Mouse (Mus musculus) mouse trophoblast stem cell (cell line): ENCODE data around the gene Baz2b.

ENCODE experiments used
- in situ Hi-C, 2 experiments: fragments of 300-500 bp; cut with MseI, MboI; formaldehyde crosslinking; loops; 2 replicates in 1 of 2; 3 replicates in 1 of 2; pipeline ENCODE4 v1.15.1; 2025

Gene Baz2b

DNA sequence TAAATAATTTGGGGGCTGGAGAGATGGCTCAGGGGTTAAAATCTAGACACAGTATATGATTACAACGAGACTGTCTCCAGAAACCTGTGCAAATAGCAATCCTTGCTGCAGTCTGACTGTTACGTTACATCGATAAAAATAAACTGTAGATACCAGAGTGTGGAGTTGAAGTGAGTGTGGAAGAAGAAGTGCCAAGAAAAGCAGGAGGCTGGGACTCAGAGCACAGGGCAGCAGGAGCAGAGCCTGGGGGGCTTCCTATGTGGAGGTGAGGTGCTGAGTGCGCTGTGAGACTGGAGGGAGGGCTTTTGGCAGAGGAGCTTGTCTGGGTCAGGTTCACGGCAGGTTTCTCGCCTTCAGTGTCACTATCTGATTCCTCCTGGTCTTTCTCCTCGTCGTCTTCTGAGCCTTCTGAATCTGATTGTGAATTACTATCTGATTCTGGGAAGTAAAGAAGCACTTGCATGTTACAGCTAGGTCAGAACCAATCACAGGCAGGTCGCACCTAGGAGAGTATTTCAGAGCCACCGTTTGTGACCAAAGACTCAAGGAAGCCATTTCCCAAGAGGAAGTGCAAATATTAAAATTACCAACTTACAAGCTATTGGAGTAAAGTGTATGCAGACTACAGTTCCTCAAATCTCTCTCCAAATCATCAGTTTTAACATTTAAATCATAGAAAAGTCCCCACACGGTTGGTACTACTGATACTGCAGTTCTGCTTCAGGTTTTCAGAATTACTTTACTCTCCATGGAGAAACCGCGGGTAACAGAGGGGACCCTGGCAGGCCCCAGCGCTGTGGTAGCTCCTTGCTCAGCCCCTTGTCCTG lies 249.8 kb downstream of the Baz2b start:
- in situ Hi-C loops = no loop called here

DNA sequence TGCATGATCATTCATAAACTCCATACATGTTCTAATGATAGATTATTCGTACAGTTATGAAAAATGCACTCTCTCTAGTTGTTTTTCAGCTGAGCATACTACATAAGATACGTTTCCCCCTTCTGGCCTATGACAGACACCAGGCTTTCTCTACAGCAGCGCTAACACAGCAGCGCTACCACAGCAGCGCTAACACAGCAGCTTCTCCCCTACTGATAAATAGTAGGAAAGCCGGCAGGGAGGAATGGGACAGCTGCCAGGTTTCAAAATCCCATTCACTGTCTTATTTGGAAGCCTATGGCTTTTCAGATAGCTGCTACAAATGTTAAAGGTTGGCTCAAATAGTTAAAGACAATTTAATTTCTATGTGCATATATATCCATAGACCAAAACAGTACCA lies 251.1 kb downstream of the Baz2b start:
- in situ Hi-C loops = no loop called here

DNA sequence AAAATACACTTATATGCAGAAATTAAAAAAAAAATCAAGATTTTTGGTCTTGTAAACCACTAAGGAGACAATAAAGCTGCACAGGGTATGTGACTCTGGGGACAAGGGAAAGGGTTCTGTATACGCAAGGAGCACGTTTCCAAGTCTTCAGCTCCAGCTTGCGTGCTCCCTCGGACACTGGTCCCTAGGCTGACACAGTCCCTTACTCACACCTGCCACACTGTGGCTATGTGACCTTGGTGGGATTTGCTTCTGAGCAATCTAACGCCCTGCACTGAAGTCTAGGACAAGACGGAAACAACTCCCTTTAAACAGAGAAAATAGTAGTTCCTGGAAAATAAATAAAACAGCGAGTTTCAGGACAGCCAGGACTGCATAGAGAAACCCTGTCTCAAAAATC lies 253.7 kb downstream of the Baz2b start:
- in situ Hi-C loops = no loop called here

DNA sequence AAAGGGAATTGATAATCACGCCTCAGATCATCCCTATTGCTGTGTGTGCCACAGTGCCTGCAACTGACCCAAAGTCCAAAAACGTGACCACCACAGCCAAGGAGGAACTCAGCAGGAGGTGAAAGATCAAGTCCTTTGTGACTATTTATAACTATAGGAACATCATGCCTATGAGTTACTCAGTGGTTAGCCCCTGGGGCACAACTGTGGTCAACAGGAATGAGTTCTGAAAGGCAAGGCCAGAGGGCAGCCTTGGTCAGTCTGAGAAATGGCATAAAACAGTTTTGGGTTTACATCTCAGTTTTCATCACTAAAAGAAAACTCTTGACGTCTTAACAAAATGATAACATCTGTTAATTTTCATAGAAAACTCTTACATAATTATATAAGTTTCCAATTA lies 254.8 kb downstream of the Baz2b start:
- in situ Hi-C loops = no loop called here

DNA sequence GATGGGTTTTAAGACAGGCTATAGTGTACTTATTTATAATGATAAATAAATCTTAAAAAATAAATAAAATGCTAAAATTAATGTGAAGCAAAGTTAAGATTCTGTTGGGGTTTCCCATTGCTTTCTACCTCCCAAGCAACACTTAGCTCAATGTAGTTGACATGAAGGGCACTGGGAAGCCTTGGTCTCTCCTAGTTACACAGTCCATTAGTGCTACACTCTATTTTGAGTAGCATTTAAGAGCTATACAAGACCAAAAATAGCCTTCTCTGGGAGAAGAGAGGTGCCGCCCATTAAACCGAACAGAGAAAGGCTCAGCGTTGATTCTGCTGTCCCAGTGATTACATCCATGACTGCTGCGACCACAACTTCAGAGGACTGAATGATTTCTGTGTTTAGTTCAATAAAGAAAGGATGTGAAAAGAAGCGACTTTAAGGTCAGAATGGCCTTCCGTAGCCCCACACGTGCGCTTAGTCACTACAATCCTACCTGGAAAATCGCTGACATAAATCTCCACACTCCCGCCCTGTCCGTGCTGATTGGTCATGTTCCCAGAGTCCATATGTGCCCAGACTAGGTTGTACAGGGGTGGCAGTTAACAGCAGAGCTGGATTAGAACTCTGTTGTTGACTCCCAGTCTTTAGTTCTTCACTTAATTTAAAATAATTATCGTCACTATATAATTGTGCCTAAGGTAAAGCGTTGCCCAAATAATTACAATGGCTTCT lies 257.2 kb downstream of the Baz2b start:
- in situ Hi-C loops = no loop called here

DNA sequence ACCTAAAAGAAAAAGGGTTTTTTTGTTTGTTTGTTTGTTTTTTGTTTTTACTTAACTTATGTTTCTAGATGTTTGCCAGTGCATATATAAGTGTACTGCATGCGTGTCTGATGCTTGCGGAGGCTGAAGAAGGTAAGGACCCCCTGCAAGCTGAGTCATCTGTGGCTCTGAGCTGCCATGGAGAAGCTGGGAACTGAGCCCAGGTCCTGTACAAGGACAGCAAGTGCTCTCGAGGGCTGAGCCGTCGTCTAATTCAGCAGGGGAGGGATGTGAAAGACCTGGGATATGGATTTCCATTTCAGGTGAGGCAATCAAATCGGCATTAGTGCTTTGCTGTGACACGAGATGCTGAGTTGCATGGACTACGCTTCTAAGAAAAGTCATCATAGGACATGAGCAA lies 257.9 kb downstream of the Baz2b start:
- in situ Hi-C loops = no loop called here

DNA sequence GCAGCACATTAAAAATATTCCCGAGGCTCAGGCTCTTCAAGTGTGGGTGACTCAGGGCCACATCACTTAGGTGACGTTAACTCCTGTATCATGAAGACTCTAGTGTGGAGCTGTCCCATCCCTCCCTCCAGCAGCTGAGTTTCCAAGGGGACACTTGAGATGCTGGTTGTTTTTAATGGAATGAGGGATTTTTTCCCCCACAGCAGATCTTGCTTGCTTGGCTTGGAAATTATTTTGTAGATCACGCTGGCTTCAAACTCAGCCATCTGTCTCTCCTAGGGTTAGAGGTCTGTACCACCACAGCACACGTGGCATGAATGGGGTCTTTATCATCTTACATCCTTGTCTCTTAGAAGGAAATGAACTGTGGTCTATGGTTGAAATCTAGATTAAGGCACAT lies 258.5 kb downstream of the Baz2b start:
- in situ Hi-C loops = no loop called here

DNA sequence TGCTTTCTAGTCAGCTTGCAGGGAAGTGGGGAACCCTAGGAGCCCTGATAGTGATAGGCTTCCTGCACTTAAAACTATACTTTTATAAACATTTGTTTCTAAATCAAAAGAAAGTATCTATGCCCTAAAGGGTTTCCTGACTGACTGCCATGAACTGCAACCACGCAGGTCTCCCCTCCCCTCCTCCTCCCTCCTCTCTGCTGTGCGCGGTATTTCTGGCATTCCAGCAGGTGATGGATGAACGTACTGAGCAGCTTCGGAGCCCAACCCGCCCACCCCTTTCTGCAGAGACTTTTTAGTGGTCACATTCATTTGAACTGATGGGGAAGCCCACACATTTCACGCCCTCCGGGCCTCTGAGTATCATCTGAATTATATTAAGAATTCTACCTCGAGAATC lies 273.3 kb downstream of the Baz2b start:
- in situ Hi-C loops = no loop called here

DNA sequence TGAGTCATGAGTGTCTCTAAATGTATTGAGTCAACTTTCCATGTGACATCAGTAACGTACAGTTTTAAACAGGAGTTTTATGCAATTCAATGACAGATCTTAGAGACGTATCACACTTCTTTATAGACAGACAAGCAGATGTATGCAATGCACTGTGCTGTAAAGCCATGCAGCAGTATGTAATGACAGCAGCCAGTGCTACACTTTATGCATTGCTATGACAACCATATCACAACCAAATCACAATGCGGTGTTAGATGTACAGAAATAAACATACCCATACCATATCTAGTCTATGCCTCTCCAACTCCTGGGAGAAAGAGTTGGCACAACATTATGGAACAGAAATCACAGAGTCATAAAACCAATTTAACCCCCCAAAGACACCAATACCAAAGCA lies 276.5 kb downstream of the Baz2b start:
- in situ Hi-C loops = no loop called here

DNA sequence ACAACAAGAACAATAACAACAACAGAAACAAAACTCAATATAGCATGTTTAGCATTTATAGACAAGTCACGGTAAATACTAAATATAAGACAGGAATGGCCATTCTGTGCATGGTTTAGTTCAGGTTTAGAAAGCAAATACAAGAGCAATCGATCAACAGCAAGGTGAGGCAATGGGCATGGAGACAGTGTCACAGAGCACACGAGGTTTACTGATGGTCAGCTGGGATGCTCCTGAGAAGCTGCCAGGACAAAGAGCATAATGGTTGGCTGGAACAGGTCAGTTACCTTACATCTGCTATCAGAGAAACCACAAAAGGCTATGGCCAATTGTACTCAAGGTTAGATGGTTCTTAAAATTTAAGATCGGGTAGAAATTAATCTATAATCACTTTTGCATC lies 277.4 kb downstream of the Baz2b start:
- in situ Hi-C loops = no loop called here

DNA sequence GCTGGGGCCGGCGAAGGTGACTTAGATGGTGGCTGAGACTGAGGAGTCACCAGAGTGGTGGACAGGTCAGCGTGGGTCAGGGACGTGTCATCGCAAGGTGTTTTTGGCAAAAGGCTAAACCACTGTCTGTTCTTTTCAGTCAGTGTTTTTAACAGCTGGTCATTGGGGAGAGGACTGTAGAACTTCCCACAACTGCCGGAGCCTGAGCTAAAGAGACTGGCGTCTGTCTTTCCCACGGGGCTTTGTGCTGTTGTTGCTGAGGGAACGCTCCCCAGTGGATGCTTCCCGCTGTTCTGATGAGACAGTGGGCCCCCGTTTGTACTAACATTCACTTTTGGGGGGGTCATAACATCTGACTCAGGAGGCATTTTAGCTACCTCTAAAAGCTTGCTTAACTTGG lies 296.0 kb downstream of the Baz2b start:
- in situ Hi-C loops = no loop called here

DNA sequence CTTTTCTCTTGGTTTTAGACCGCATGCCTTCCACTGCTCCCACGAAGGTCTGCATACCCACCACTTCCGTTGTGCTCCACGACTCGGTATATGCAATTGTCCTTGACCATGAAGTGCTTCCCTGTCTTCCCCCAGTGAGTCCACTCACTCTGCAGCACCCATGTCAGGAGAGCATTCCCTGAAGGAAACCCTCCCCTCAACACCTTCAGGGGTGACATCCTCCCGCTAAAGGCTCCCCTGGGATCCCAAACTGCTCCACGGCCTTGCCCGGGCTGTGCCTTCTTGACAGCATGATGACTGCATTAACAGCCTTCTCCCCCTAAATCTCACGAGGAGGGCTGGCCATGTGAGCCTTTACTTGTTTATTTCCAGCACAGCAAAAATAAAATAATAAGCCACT lies 301.6 kb downstream of the Baz2b start:
- in situ Hi-C loops = no loop called here

DNA sequence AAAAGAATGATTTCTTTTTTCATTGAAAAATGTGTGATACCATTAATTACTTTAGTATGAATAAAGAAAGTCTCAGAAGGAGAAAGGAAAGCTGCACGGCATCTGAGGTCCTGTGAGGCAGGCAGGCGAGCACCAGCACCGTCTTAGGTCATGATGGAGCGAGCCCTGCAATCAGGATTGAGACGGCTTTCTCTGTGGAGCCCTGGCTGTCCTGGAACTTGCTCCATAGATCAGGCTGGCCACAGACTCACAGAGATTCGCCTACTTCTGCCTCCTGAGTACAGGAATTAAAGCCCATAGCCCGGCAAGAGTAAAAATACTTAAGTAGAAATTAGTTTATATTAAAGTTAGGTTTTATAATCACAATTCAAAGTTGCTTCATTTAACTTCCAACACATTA lies 305.6 kb downstream of the Baz2b start:
- in situ Hi-C loops = no loop called here

DNA sequence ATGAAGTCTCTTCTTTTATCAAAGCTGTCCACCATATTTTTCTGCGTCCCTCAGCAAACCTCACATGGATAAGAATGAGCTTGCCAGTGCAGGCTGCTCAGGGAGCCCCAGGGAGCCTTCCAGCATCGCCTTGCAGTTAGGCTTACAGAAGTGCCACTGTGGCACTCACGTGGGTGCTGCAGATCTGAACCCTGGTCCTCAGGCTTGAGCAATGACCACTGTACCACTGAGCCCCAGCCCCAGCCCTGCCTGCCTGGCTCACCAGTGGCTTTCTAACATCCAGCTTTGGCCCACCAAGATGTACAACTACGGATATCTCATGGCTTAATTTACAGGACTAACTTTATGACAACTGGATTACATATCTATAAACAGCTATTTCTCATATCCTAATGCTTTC lies 311.0 kb downstream of the Baz2b start:
- in situ Hi-C loops = no loop called here

DNA sequence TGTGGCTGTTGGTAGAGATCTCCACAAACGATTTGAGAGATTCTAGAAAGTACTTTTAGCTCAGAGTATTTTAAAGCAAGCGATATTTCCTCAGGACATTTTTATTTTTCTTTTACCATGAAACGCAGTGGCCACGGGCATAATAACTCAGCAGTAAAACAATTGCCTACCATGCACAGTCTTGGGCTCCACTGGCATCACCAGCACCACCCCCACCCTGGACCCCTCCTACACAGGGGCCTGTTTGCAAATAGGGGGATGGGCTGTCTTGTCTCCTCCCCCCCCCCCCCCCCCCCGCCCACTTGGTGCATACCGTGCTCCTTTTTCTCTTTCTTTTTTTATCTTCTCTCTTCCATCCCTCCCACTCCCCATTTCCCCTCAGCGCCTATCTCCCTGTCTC lies 311.5 kb downstream of the Baz2b start:
- in situ Hi-C loops = no loop called here

DNA sequence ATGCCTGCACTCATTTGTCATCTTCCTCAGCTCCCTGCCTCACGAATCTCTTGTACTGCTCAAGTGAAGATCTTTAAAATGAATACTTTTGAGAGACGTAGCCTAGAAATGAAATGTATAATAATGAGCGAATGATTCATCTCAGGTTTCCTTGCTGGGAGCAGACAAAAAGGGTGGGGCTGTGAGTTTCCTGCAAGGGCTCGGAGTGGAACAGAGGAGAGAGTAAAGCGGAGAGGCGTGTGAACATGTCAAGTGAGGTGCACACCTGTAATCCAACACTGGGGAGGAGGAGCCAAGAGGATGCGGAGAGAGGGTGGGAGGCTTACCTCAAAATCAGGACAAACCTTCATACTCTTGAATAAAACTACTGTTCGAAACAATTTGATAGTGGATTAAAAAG lies 312.8 kb downstream of the Baz2b start:
- in situ Hi-C loops = no loop called here

DNA sequence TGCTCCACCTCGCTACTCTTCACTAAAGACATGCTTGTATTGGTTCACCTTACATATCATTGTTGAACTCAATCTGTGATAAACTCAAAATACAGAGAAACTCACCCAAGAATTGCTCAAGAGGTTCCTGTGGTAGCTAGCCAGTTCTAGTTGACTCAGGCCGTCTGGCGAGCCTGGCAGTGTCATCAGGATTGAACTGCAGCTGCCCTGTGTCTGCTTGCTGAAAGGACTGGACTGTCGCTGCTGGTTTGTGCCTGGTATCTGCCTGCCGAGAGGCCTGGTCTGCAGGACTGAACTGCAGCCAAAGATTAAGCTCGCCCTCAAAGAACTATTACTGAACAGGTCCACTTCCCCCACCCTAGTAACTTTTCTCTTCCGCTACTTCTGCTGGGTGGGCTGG lies 313.2 kb downstream of the Baz2b start:
- in situ Hi-C loops = no loop called here

DNA sequence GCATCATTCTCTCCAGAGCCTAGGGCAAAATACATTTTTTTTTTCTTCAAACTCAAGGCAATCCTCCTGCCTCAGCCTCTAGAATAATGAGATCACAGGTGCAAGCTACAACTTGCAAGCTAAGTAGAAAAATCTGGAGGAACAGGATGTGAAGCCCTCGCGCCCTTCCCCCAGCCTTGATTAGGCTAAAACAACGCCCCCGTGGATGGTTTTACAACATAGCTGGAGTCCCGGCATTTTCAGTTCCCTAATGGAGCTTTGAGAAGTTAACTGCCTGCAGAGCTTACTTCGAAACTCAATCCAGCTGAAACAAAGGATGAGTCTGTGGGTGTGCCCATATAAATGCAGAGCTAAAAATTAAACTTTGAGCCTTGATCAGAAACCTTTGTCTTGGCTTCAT lies 319.9 kb downstream of the Baz2b start:
- in situ Hi-C loops = no loop called here

DNA sequence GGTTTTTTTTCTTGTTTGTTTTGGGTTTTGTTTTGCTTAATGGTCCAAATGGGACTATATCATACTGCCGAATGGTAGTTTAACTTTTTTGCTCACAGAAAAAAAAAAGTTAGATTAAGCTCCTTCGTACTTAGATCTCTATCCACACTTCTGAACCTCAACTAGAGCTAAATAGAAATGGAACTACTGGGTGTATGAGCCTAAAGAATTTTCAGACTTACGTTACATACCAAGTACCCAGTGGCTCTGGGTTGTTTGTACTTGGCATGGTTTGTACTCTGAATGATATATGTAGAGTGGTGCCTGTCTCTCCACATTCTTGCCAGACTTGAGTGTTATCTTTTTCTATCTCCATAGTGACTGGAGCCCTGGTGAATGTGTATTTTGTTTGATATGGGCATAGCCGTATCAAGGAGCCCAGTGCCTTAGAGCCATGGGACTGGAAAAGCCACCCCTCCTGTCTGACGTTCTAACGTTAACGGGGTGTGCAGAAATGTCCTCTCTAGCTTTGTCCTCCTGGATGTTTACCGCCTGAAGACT lies 326.8 kb downstream of the Baz2b start:
- in situ Hi-C loops = no loop called here

DNA sequence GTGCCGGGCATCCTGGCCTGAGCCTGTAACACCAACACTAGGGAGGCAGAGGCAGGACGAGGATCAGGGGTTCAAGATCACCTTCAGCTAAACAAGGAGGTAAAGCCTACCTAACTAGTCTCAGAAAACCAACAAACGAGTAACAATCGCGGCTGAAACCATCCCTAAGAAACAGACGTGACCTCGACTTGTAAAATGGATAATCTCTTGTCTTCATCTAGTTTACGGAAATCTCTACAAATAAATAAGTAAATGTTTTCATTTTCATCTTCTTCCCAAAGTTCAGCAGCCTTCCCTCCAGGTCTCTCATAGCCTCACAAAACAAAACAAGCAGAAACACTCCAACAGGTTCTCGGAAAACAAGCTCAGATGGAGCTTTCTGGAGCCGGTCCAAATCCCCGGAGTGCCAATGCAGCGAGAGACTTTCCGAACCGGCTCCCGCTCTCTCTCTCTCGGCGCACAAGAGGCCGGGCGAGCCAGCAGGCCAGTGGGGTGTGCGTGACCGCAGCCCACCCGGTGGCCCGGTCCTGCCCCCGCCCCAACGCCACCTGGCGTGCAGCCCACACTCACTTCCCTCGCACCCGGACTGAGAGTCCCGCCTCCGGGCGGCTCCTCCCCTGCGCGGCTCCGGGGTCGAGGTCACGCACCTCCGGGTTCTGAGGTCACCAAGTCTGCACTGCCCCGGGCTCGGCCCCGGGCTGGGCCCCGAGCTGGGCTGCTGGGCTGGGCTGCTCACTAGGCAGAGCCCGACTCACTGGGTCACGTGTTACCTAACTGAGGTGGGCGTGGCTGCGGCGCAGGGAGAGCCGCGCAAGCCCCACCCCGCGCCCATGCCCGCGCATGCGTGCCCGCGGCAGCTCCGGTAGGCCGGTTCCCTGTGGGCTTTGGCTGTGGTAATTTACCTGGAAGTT lies 327.6 kb downstream of the Baz2b start, which contains the start of gene Wdsub1:
Gene Wdsub1, minus strand, starts transcription at position 761 of the 911 bp plus-strand sequence.
- in situ Hi-C loops = no loop called here

DNA sequence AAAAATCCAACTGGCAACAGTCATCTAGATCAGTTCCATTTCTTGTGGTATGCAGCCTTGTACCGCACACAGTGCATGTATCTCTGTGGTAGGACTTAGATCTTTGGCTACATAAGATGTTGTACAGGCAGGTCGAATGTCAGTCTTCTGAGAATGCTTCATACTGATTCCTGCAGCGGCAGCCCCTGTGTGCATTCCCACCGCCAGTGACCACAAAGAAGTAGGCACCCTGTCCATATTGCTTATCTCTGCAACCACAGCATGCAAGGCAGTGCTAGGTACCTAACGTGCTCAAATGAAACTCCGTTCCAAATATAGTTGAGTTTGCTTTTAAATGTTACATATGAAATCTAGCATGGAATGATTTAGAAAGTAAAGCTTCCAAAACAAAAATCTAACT lies 328.2 kb downstream of the Baz2b start:
- in situ Hi-C loops = no loop called here

DNA sequence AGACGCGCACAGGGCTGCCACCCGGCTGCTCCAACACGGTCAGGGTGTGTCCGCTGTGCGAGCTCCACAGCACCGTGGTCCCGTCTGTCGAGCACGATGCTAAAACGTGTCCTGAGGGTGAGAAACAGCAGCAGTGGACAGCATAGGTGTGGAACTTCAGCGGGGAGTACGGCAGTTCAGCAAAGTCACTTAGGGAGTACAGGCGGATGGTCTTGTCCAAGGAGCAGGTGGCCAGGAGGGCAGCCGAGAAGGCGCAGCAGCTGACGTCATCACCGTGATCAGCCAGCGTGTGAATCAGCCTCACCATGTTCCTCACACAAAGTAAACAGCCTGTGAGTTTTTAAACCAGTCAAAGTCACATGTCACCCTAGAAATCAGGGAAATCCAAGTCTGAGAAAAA lies 331.4 kb downstream of the Baz2b start:
- in situ Hi-C loops = no loop called here
